Mouse (Mus musculus): ENCODE data around the gene Mrgprg.

Mrgprg gene

GRCm38 (mm10) chr7:143755357-143756124 lies 11.3 kb downstream of the Mrgprg start:
- peak; percentile 51 for DNase-seq (ENCODE audit: low spot score)

- DNase-seq (ENCODE audit: low spot score): peak; percentile 80
These were observed 12.6 kb downstream of the Mrgprg start for GRCm38 (mm10) chr7:143753990-143754715.

GRCm38 (mm10) chr7:143752606-143753005 lies 14.2 kb downstream of the Mrgprg start:
- DNase-seq (ENCODE audit: low spot score): no peak

- DNase-seq (ENCODE audit: low spot score): no peak
These were observed 14.7 kb downstream of the Mrgprg start for GRCm38 (mm10) chr7:143752056-143752455.

- no peak for DNase-seq (ENCODE audit: low spot score)
These were observed 15.4 kb downstream of the Mrgprg start for GRCm38 (mm10) chr7:143751380-143751779.

- no peak for DNase-seq (ENCODE audit: low spot score)
These were observed 17.7 kb downstream of the Mrgprg start for GRCm38 (mm10) chr7:143749045-143749444.

- peak; percentile 93 for DNase-seq (ENCODE audit: low spot score)
These were observed 18.5 kb downstream of the Mrgprg start for GRCm38 (mm10) chr7:143748041-143748868.

- no peak for DNase-seq (ENCODE audit: low spot score)
These were observed 26.1 kb downstream of the Mrgprg start for GRCm38 (mm10) chr7:143740653-143741052.

GRCm38 (mm10) chr7:143739511-143740461 lies 27.0 kb downstream of the Mrgprg start:
- peak; percentile 90 for DNase-seq (ENCODE audit: low spot score)

- DNase-seq (ENCODE audit: low spot score): no peak
These were observed 28.2 kb downstream of the Mrgprg start for GRCm38 (mm10) chr7:143738601-143739006.

GRCm38 (mm10) chr7:143738194-143738593 lies 28.6 kb downstream of the Mrgprg start:
- no peak for DNase-seq (ENCODE audit: low spot score)

GRCm38 (mm10) chr7:143733746-143734145 lies 33.0 kb downstream of the Mrgprg start:
- DNase-seq (ENCODE audit: low spot score): no peak

GRCm38 (mm10) chr7:143729886-143730285 lies 36.9 kb downstream of the Mrgprg start:
- DNase-seq (ENCODE audit: low spot score): no peak

- DNase-seq (ENCODE audit: low spot score): no peak
These were observed 40.4 kb downstream of the Mrgprg start for GRCm38 (mm10) chr7:143726396-143726795.

GRCm38 (mm10) chr7:143723841-143724240 lies 43.0 kb downstream of the Mrgprg start:
- no peak for DNase-seq (ENCODE audit: low spot score)

- DNase-seq (ENCODE audit: low spot score): no peak
These were observed 44.1 kb downstream of the Mrgprg start for GRCm38 (mm10) chr7:143722646-143723045.

GRCm38 (mm10) chr7:143717811-143718210 lies 49.0 kb downstream of the Mrgprg start:
- DNase-seq (ENCODE audit: low spot score): no peak

Measured in testis, postnatal 10 days (tissue).